Mouse (Mus musculus) lung, embryonic 14.5 days (tissue): ENCODE results near the gene Rpl23. TPM values are rescaled to one million over a fixed set of nuclear protein-coding genes. Genes with fewer than 3 reads are reported as not detected.

Source experiments
- ATAC-seq: fragments of 200-750 bp; cut with Nextera tagmentation; 2 replicates; pipeline ENCODE4 v1.8.0; 2017; ENCODE audit warnings: mild to moderate bottlenecking, moderate TSS enrichment, moderate library complexity; ENCODE audit not compliant: insufficient read depth
- DNase-seq: peaks from one replicate; pipeline ENCODE4 v3.0.0-alpha.2; 2015
- H3K27ac ChIP-seq: fragments of 300-500 bp; sonication (generic); 2 replicates; pipeline ENCODE4 v1.5.1; 2014; ENCODE audit warnings: low read depth, mild to moderate bottlenecking, moderate library complexity
- H3K27me3 ChIP-seq: fragments of 300-500 bp; sonication (generic); 2 replicates; pipeline ENCODE4 v1.6.1; 2014; ENCODE audit warnings: low read length, control low read depth; ENCODE audit not compliant: insufficient read depth
- H3K36me3 ChIP-seq: fragments of 300-500 bp; sonication (generic); 2 replicates; pipeline ENCODE4 v1.6.1; 2014; ENCODE audit warnings: control low read depth; ENCODE audit not compliant: insufficient read depth
- H3K4me1 ChIP-seq: fragments of 300-500 bp; sonication (generic); 2 replicates; pipeline ENCODE4 v1.6.1; 2014; ENCODE audit warnings: antibody characterized with exemption, control low read depth; ENCODE audit not compliant: insufficient read depth
- H3K4me2 ChIP-seq: fragments of 300-500 bp; sonication (generic); 2 replicates; pipeline ENCODE4 v1.6.1; 2014; ENCODE audit warnings: mild to moderate bottlenecking
- H3K4me3 ChIP-seq: fragments of 300-500 bp; sonication (generic); 2 replicates; pipeline ENCODE4 v1.5.1; 2014; ENCODE audit warnings: low read depth, low read length
- H3K9ac ChIP-seq: fragments of 300-500 bp; sonication (generic); 2 replicates; pipeline ENCODE4 v1.6.1; 2014
- H3K9me3 ChIP-seq: fragments of 300-500 bp; sonication (generic); 2 replicates; pipeline ENCODE4 v1.6.1; 2016; ENCODE audit warnings: low read depth, low read length, control low read depth
- CTCF ChIP-seq: IDR thresholded peaks from 2 replicates; pipeline ENCODE4 v1.5.1; 2016; ENCODE audit warnings: antibody characterized with exemption, low read depth
- WGBS: fragments of 180-500 bp; shearing (Covaris S2); extraction: QIAGEN DNeasy Blood & Tissue Kit; methylation state at CpG from one replicate; pipeline ENCODE4 v1.1.7; 2014; 5-methylcytosine and 5-hydroxymethylcytosine counted together
- polyA plus RNA-seq: library from polyadenylated mRNA; unstranded; fragments of >200 nt; fragmentation: Nextera tagmentation; extraction: Ambion mirVana; gene quantifications from 2 replicates; pipeline ENCODE4 v1.2.1, GENCODE M21; 2014

Rpl23 gene
- polyA plus RNA-seq, 1 experiment from 2014 or later: 663 TPM

- ATAC-seq (no peak), DNase-seq (no peak)
- no peak overlapping the region for H3K27ac ChIP-seq
- H3K9ac ChIP-seq: no peak overlapping the region
- no peak for TF ChIP-seq CTCF
- H3K4me1 ChIP-seq: peaks cover 31% of the 10 kb centered on the region
- no peak overlapping the region for H3K4me3 ChIP-seq
- WGBS: 76% methylated on average over 5 of the region's 5 CpGs
- H3K27me3 ChIP-seq: no peaks in the 10 kb centered on the region
- peaks cover 77% of the 10 kb centered on the region for H3K36me3 ChIP-seq
- no peak overlapping the region for H3K4me2 ChIP-seq
- no peaks in the 10 kb centered on the region for H3K9me3 ChIP-seq
These were observed 37.7 kb upstream of the Rpl23 start for GRCm38 (mm10) chr11:97819923-97820322.

DNA sequence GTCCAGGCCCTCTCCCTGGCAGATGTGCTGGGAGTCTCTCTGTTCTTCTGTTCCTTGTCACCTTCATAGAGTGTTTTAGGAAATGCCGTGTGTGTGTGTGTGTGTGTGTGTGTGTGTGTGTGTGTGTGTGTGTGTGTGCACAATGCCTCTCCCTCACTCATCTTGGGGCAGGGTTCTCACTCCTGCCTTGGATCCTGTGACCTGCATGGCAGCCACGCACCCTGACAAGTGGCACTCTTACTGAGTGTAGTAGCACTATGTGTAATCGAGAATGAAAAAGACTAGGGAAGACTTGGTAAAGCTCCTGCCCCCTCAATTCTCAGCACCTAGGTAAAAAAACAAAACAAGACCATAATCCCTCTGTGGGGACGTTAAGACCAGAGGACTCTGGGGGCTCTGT is 36.9 kb upstream of the Rpl23 start:
- Histone ChIP-seq H3K4me1 (peaks cover 31% of the 10 kb centered on the region), H3K27me3 (no peaks in the 10 kb centered on the region), H3K27ac (peak overlapping the region; percentile 68), H3K9ac (no peak overlapping the region), H3K4me2 (no peak overlapping the region; the same call in 1 of the 2 replicates), H3K9me3 (no peaks in the 10 kb centered on the region), H3K36me3 (peaks cover 75% of the 10 kb centered on the region), H3K4me3 (no peak overlapping the region)
- DNase-seq (no peak), ATAC-seq (no peak)
- no peak for TF ChIP-seq CTCF
- 46% methylated on average over 4 of the region's 4 CpGs for WGBS

- no peak for TF ChIP-seq CTCF
- Histone ChIP-seq H3K9ac (no peak overlapping the region), H3K27ac (peak overlapping the region; percentile 68), H3K4me3 (no peak overlapping the region), H3K27me3 (no peaks in the 10 kb centered on the region), H3K36me3 (peaks cover 76% of the 10 kb centered on the region), H3K9me3 (no peaks in the 10 kb centered on the region), H3K4me2 (peak overlapping the region; percentile 27; the same call in 1 of the 2 replicates), H3K4me1 (peaks cover 32% of the 10 kb centered on the region)
- WGBS: 12% methylated on average over 4 of the region's 4 CpGs
- ATAC-seq (peak; percentile 76), DNase-seq (peak; percentile 82)
These were observed 36.3 kb upstream of the Rpl23 start for GRCm38 (mm10) chr11:97818571-97818970.

DNA sequence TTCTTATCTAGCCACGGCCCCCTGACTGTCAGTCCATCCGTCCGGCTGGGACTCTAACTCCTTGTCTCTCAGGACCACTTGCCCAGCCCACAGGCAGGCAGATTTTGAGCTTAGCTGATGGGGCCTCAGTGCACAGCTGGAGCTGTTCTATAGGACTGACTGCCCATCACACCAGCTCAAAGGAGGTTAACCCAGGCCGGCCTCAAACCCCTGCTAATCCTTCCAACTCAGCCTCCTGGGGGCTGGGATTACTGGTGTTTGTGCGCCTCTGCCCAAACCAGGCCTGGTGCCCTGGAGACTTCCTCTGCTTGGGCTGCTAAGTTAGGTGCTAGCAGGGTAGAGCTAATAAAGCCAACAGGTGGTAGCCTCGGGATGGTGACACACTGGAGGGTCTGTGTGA is 35.8 kb upstream of the Rpl23 start:
- DNase-seq (no peak), ATAC-seq (no peak)
- no peak overlapping the region for H3K4me2 ChIP-seq
- TF ChIP-seq CTCF: no peak
- H3K4me1 ChIP-seq: peaks cover 37% of the 10 kb centered on the region
- H3K27ac ChIP-seq: peak overlapping the region; percentile 68; the same call in 1 of the 2 replicates
- H3K9ac ChIP-seq: no peak overlapping the region
- no peak overlapping the region for H3K4me3 ChIP-seq
- H3K27me3 ChIP-seq: no peaks in the 10 kb centered on the region
- H3K9me3 ChIP-seq: no peaks in the 10 kb centered on the region
- H3K36me3 ChIP-seq: peaks cover 77% of the 10 kb centered on the region
- WGBS: 44% methylated on average over 6 of the region's 6 CpGs

GRCm38 (mm10) chr11:97817379-97817778 is 35.1 kb upstream of the Rpl23 start:
- ATAC-seq (no peak), DNase-seq (peak; percentile 35)
- Histone ChIP-seq H3K27me3 (no peaks in the 10 kb centered on the region), H3K27ac (peak overlapping the region; percentile 68), H3K4me3 (no peak overlapping the region), H3K4me1 (peaks cover 42% of the 10 kb centered on the region), H3K36me3 (peaks cover 77% of the 10 kb centered on the region), H3K4me2 (no peak overlapping the region), H3K9me3 (no peaks in the 10 kb centered on the region), H3K9ac (no peak overlapping the region)
- TF ChIP-seq CTCF: no peak
- 35% methylated on average over 5 of the region's 5 CpGs for whole genome bisulfite sequencing

DNA sequence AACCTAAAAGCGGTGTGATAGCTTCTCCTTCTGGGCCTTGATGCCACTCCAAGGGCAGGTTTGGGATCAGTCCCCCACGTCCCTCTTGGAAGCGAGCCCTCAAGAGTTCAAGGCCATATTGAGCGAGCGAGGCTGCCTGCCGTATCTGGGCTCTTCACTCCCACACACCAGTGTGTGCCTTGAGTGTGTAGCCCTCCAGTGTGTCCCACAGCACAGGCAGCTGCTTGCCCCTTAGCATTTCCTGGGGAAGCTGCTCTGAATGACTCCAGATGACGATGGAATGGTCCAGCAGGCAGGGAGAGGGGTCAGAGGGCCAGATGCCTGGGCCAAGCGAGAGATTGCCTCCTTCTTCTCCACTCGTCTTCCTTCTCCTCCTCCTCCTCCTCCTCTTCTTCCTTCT is 34.7 kb upstream of the Rpl23 start:
- Histone ChIP-seq H3K4me3 (no peak overlapping the region), H3K9me3 (no peaks in the 10 kb centered on the region), H3K9ac (no peak overlapping the region), H3K4me2 (no peak overlapping the region), H3K27ac (peak overlapping the region; percentile 68; the same call in 1 of the 2 replicates), H3K27me3 (no peaks in the 10 kb centered on the region), H3K36me3 (peaks cover 75% of the 10 kb centered on the region), H3K4me1 (peaks cover 46% of the 10 kb centered on the region)
- WGBS: 41% methylated on average over 9 of the region's 9 CpGs
- no peak for TF ChIP-seq CTCF
- ATAC-seq (no peak), DNase-seq (no peak)

GRCm38 (mm10) chr11:97816176-97816575 is 33.9 kb upstream of the Rpl23 start:
- H3K4me1 ChIP-seq: peaks cover 53% of the 10 kb centered on the region
- WGBS: 73% methylated on average over 5 of the region's 5 CpGs
- no peaks in the 10 kb centered on the region for H3K9me3 ChIP-seq
- TF ChIP-seq CTCF: no peak
- peak overlapping the region; percentile 20; the same call in 1 of the 2 replicates for H3K27ac ChIP-seq
- no peak overlapping the region for H3K9ac ChIP-seq
- H3K4me3 ChIP-seq: no peak overlapping the region
- no peaks in the 10 kb centered on the region for H3K27me3 ChIP-seq
- H3K36me3 ChIP-seq: peaks cover 73% of the 10 kb centered on the region
- DNase-seq (no peak), ATAC-seq (no peak)
- no peak overlapping the region for H3K4me2 ChIP-seq

DNA sequence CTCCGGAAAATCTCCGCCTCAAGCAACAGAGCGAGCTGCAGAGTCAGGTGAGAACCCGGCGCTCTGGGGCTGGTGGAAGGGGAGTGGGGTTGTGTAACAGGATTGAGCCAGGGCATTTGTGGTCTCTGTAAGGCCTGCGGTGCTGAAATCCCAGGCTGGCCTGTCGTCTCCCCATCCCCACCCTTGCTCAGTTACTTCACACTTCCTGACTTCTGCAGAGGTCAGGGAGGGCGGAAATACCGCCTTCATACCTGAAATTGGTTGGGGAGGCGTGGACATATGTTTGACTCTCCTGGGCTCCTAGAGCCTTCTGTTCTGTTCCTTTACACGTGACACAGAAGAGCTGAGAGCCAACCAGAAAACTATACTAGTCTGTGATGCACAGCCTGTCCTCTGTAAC is 33.5 kb upstream of the Rpl23 start:
- Histone ChIP-seq H3K4me1 (peaks cover 52% of the 10 kb centered on the region), H3K9ac (no peak overlapping the region), H3K4me2 (no peak overlapping the region), H3K27me3 (no peaks in the 10 kb centered on the region), H3K27ac (peak overlapping the region; percentile 20; the same call in 1 of the 2 replicates), H3K4me3 (no peak overlapping the region), H3K36me3 (peaks cover 69% of the 10 kb centered on the region), H3K9me3 (no peaks in the 10 kb centered on the region)
- DNase-seq (no peak), ATAC-seq (no peak)
- WGBS: 68% methylated on average over 11 of the region's 11 CpGs
- TF ChIP-seq CTCF: no peak
